Mouse (Mus musculus): ENCODE results near the gene Pcdh15.

The Pcdh15 gene

GRCm38 (mm10) chr10:73821657-73822583 lies 722.8 kb downstream of the Pcdh15 start:
- WGBS, result 8% methylated on average over 22 of the region's 22 CpGs

- WGBS, result 76% methylated on average over 4 of the region's 4 CpGs
Observed at GRCm38 (mm10) chr10:73823214-73823613, 724.1 kb downstream of the Pcdh15 start.

GRCm38 (mm10) chr10:73826354-73826753 lies 727.2 kb downstream of the Pcdh15 start:
- 60% methylated on average over 8 of the region's 8 CpGs for WGBS

GRCm38 (mm10) chr10:73828781-73829180 lies 729.6 kb downstream of the Pcdh15 start:
- 80% methylated on average over 2 of the region's 2 CpGs for WGBS

GRCm38 (mm10) chr10:73844998-73845397 lies 745.9 kb downstream of the Pcdh15 start:
- WGBS, result 89% methylated on average over 3 of the region's 3 CpGs

- 62% methylated on average over 4 of the region's 4 CpGs for WGBS
Observed at GRCm38 (mm10) chr10:73862181-73862580, 763.0 kb downstream of the Pcdh15 start.

- WGBS, result 63% methylated on average over 5 of the region's 5 CpGs
Observed at GRCm38 (mm10) chr10:73878055-73878728, 779.0 kb downstream of the Pcdh15 start.

GRCm38 (mm10) chr10:73878729-73879067 lies 779.6 kb downstream of the Pcdh15 start:
- WGBS, result 65% methylated on average over 4 of the region's 4 CpGs

- 64% methylated on average over 4 of the region's 4 CpGs for WGBS
Observed at GRCm38 (mm10) chr10:73887771-73888170, 788.6 kb downstream of the Pcdh15 start.

GRCm38 (mm10) chr10:73892251-73892650 lies 793.1 kb downstream of the Pcdh15 start:
- WGBS, result 53% methylated on average over 4 of the region's 4 CpGs

GRCm38 (mm10) chr10:73899165-73899564 lies 800.0 kb downstream of the Pcdh15 start:
- WGBS, result 79% methylated on average over 3 of the region's 3 CpGs

- WGBS, result 77% methylated on average over 1 of the region's 1 CpGs
Observed at GRCm38 (mm10) chr10:73907626-73908025, 808.5 kb downstream of the Pcdh15 start.

- WGBS, result 40% methylated on average over 1 of the region's 1 CpGs
Observed at GRCm38 (mm10) chr10:73908568-73908967, 809.4 kb downstream of the Pcdh15 start.

- WGBS, result 62% methylated on average over 4 of the region's 4 CpGs
Observed at GRCm38 (mm10) chr10:73915170-73915569, 816.0 kb downstream of the Pcdh15 start.

- 84% methylated on average over 3 of the region's 3 CpGs for WGBS
Observed at GRCm38 (mm10) chr10:73921579-73921978, 822.4 kb downstream of the Pcdh15 start.

GRCm38 (mm10) chr10:73928672-73929071 lies 829.5 kb downstream of the Pcdh15 start:
- WGBS, result 54% methylated on average over 1 of the region's 1 CpGs

- 12% methylated on average over 5 of the region's 5 CpGs for WGBS
Observed at GRCm38 (mm10) chr10:73929718-73930117, 830.6 kb downstream of the Pcdh15 start.

- WGBS, result 97% methylated on average over 4 of the region's 4 CpGs
Observed at GRCm38 (mm10) chr10:73931996-73932679, 833.0 kb downstream of the Pcdh15 start.

GRCm38 (mm10) chr10:73936121-73936520 lies 837.0 kb downstream of the Pcdh15 start:
- WGBS, result 30% methylated on average over 5 of the region's 5 CpGs

GRCm38 (mm10) chr10:73938989-73939388 lies 839.8 kb downstream of the Pcdh15 start:
- WGBS, result 64% methylated on average over 3 of the region's 3 CpGs

GRCm38 (mm10) chr10:73947799-73948198 lies 848.7 kb downstream of the Pcdh15 start:
- WGBS, result 69% methylated on average over 2 of the region's 2 CpGs

- 80% methylated on average over 4 of the region's 4 CpGs for WGBS
Observed at GRCm38 (mm10) chr10:73953362-73953761, 854.2 kb downstream of the Pcdh15 start.

All from cerebral cortex, adult 2 months (tissue).